Mouse (Mus musculus): ENCODE results near the gene Cntfr.

DNA sequence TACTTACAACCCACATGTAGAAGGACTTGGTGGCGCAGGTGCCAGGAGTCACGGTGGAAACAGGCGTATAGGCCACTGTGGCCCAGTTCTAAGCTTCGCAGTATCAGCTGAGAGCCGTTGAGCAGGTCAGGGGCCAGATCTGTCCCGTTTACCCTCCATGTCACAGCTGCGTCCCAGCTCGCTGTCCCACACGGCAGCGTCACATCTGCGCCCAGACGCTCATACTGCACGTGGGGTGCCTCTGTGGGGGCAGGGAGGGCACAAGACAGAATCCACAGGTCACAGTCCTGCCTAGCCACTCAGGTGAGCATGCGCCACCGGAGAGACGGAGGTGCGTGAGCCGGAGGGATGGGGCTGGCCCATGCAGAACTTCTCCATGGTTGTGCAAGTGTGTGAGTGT is 26.1 kb downstream of the Cntfr start:
- TF ChIP-seq CTCF (IDR thresholded peaks at IDR 0.05; ENCODE audit: control insufficient read depth, insufficient read depth, insufficient replicate concordance, low read depth, low read length) (no peak), POLR2A (IDR thresholded peaks at IDR 0.05; ENCODE audit: control insufficient read depth, low read depth, low read length) (no peak)
